Mouse (Mus musculus): ENCODE measurements around the gene Nudt14. TPM values are rescaled to one million over a fixed set of nuclear protein-coding genes. Genes with fewer than 3 reads are reported as not detected.

Gene Nudt14
- polyA plus RNA-seq, 2 experiments: 6.3 to 16.9 TPM

DNA sequence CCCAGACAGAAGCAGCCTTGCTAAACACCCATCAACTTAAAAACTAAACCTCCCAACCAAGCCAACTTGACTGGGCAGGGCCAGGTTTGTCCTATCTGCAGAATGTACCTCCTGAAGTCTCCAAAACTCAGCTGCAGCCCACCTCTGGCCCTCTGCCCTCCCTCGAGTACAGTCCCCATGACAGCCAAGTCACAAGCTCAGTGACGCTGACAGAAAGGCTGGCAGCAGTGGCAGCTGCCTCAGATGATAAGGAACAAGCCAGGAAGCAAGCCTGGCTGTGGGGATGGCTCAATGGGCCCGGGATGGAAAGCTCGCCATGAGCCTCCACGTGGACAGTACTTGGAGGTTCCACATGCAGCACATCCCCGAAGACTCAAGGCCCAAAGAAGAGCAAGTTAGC, 27.7 kb upstream of the Nudt14 start:
- Histone ChIP-seq H3K27me3 (ENCODE audit: control insufficient read depth, insufficient read depth, low read length) (no peaks in the 10 kb centered on the region), H3K9ac (replicated peaks) (no peak overlapping the region; the same call in 1 of the 2 replicates), H3K4me3 (ENCODE audit: insufficient read depth in 1 of 2, low read depth in 2 of 2, low read length in 2 of 2) (no peak overlapping the region), H3K4me1 (replicated peaks; ENCODE audit: control insufficient read depth in 2 of 2, insufficient read depth in 2 of 2, low read length in 1 of 2) (no peaks in the 10 kb centered on the region), H3K36me3 (replicated peaks; ENCODE audit: control insufficient read depth, insufficient read depth, low read depth) (peaks cover 58% of the 10 kb centered on the region), H3K9me3 (ENCODE audit: control insufficient read depth, low read length) (no peaks in the 10 kb centered on the region), H3K27ac (no peak overlapping the region), H3K4me2 (ENCODE audit: low read depth) (no peak overlapping the region)
- 52% methylated on average over 6 of the region's 6 CpGs for WGBS (ENCODE audit: insufficient replicate concordance)
- DNase-seq (ENCODE audit: low read depth in 3 of 3, low spot score in 3 of 3): no peak
- no peak for ATAC-seq (ENCODE audit: insufficient read depth)
- no peak for TF ChIP-seq CTCF (IDR thresholded peaks at IDR 0.05; ENCODE audit: low read depth)
- no peak for TF ChIP-seq EP300 (IDR thresholded peaks at IDR 0.05; ENCODE audit: low read depth)

DNA sequence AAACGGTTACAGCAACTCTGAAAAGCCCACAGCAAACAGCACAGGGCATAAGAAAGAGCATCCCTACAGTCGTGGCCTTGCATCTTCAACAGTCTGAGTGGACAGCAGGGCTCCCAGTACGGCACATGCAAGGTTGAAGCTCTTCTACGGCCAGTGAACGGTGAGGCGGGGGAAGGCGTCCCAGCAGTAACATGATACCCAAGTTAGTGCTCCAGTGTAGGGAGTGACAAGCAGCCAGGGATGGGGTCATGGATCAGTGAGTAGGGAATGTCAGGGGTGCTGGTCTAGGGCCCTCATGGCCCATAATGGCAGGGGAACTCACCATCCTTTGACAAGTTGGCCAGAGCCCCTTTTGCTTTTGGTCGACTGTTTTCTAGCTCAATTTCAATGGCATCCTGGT, 27.0 kb upstream of the Nudt14 start:
- WGBS (ENCODE audit: insufficient replicate concordance): 75% methylated on average over 8 of the region's 8 CpGs
- Histone ChIP-seq H3K36me3 (replicated peaks; ENCODE audit: control insufficient read depth, insufficient read depth, low read depth) (peaks cover 58% of the 10 kb centered on the region), H3K4me3 (ENCODE audit: insufficient read depth in 1 of 2, low read depth in 2 of 2, low read length in 2 of 2) (no peak overlapping the region), H3K4me1 (replicated peaks; ENCODE audit: control insufficient read depth in 2 of 2, insufficient read depth in 2 of 2, low read length in 1 of 2) (no peaks in the 10 kb centered on the region), H3K27me3 (ENCODE audit: control insufficient read depth, insufficient read depth, low read length) (no peaks in the 10 kb centered on the region), H3K27ac (no peak overlapping the region), H3K9me3 (ENCODE audit: control insufficient read depth, low read length) (no peaks in the 10 kb centered on the region), H3K4me2 (ENCODE audit: low read depth) (no peak overlapping the region), H3K9ac (replicated peaks) (no peak overlapping the region)
- TF ChIP-seq EP300 (IDR thresholded peaks at IDR 0.05; ENCODE audit: low read depth) (no peak), CTCF (IDR thresholded peaks at IDR 0.05; ENCODE audit: low read depth) (no peak)
- no peak for ATAC-seq (ENCODE audit: insufficient read depth)
- no peak for DNase-seq (ENCODE audit: low read depth in 3 of 3, low spot score in 3 of 3)

DNA sequence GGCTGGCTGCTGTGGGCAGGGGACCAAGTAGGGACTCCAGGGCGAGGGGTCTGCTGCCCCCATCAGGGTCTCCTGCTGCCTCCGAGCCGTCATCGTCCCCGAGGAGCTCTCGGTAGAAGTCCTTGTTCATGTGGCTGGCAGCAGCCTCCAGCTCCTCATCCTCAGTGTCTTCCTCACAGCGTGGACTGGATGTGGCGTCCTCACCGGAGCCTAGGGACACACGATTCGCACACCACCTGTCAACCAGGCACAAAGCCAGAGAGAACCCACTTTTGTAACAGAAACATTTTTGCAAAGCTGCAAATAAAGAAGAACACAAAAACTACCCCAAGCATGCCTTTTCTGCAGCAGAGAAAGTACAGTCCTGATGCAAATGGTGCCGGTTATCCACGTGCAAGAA, 23.9 kb upstream of the Nudt14 start:
- H3K4me2 ChIP-seq (ENCODE audit: low read depth): no peak overlapping the region
- DNase-seq (ENCODE audit: low read depth in 3 of 3, low spot score in 3 of 3) (no peak), ATAC-seq (ENCODE audit: insufficient read depth) (no peak)
- H3K27ac ChIP-seq: no peak overlapping the region
- WGBS (ENCODE audit: insufficient replicate concordance): 89% methylated on average over 13 of the region's 13 CpGs
- H3K36me3 ChIP-seq (replicated peaks; ENCODE audit: control insufficient read depth, insufficient read depth, low read depth): peaks cover 71% of the 10 kb centered on the region
- H3K27me3 ChIP-seq (ENCODE audit: control insufficient read depth, insufficient read depth, low read length): no peaks in the 10 kb centered on the region
- no peak overlapping the region for H3K4me3 ChIP-seq (ENCODE audit: insufficient read depth in 1 of 2, low read depth in 2 of 2, low read length in 2 of 2)
- H3K9me3 ChIP-seq (ENCODE audit: control insufficient read depth, low read length): no peaks in the 10 kb centered on the region
- H3K4me1 ChIP-seq (replicated peaks; ENCODE audit: control insufficient read depth in 2 of 2, insufficient read depth in 2 of 2, low read length in 1 of 2): no peaks in the 10 kb centered on the region
- TF ChIP-seq EP300 (IDR thresholded peaks at IDR 0.05; ENCODE audit: low read depth) (no peak), CTCF (IDR thresholded peaks at IDR 0.05; ENCODE audit: low read depth) (no peak)
- no peak overlapping the region for H3K9ac ChIP-seq (replicated peaks)

DNA sequence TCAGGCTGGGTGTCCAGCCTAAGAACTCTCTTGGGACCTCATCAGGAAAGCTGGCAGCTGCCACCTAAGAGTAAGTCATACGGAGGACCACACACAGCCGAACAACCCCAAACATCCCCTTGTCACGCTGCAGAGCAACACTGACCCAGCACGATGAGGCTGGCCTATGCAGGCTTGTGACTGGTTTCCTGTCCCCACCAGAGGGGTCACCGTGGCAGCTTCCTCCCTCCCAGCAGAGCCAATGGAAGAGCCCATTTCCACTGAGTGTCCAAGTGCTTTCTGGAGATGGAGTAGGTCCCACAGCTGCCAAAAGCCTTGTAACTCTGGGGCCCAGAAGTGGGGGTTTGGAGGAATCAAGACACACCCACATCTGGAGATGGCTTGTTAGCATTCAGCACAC, 19.9 kb upstream of the Nudt14 start:
- ATAC-seq (ENCODE audit: insufficient read depth) (no peak), DNase-seq (ENCODE audit: low read depth in 3 of 3, low spot score in 3 of 3) (no peak)
- Histone ChIP-seq H3K4me1 (replicated peaks; ENCODE audit: control insufficient read depth in 2 of 2, insufficient read depth in 2 of 2, low read length in 1 of 2) (no peaks in the 10 kb centered on the region), H3K4me2 (ENCODE audit: low read depth) (no peak overlapping the region), H3K9ac (replicated peaks) (no peak overlapping the region), H3K9me3 (ENCODE audit: control insufficient read depth, low read length) (no peaks in the 10 kb centered on the region), H3K4me3 (ENCODE audit: insufficient read depth in 1 of 2, low read depth in 2 of 2, low read length in 2 of 2) (no peak overlapping the region), H3K27me3 (ENCODE audit: control insufficient read depth, insufficient read depth, low read length) (no peaks in the 10 kb centered on the region), H3K36me3 (replicated peaks; ENCODE audit: control insufficient read depth, insufficient read depth, low read depth) (peaks cover 51% of the 10 kb centered on the region), H3K27ac (no peak overlapping the region)
- WGBS (ENCODE audit: insufficient replicate concordance): 75% methylated on average over 5 of the region's 5 CpGs
- TF ChIP-seq EP300 (IDR thresholded peaks at IDR 0.05; ENCODE audit: low read depth) (no peak), CTCF (IDR thresholded peaks at IDR 0.05; ENCODE audit: low read depth) (no peak)

- TF ChIP-seq EP300 (IDR thresholded peaks at IDR 0.05; ENCODE audit: low read depth) (no peak), CTCF (IDR thresholded peaks at IDR 0.05; ENCODE audit: low read depth) (no peak)
- ATAC-seq (ENCODE audit: insufficient read depth): no peak
- WGBS (ENCODE audit: insufficient replicate concordance): 87% methylated on average over 7 of the region's 7 CpGs
- no peak overlapping the region for H3K27ac ChIP-seq
- peaks cover 47% of the 10 kb centered on the region for H3K36me3 ChIP-seq (replicated peaks; ENCODE audit: control insufficient read depth, insufficient read depth, low read depth)
- no peaks in the 10 kb centered on the region for H3K4me1 ChIP-seq (replicated peaks; ENCODE audit: control insufficient read depth in 2 of 2, insufficient read depth in 2 of 2, low read length in 1 of 2)
- no peaks in the 10 kb centered on the region for H3K9me3 ChIP-seq (ENCODE audit: control insufficient read depth, low read length)
- no peaks in the 10 kb centered on the region for H3K27me3 ChIP-seq (ENCODE audit: control insufficient read depth, insufficient read depth, low read length)
- DNase-seq (ENCODE audit: low read depth in 3 of 3, low spot score in 3 of 3): no peak
- H3K9ac ChIP-seq (replicated peaks): no peak overlapping the region
- H3K4me2 ChIP-seq (ENCODE audit: low read depth): no peak overlapping the region
- no peak overlapping the region for H3K4me3 ChIP-seq (ENCODE audit: insufficient read depth in 1 of 2, low read depth in 2 of 2, low read length in 2 of 2)
Observed at GRCm38 (mm10) chr12:112961428-112961827, 19.5 kb upstream of the Nudt14 start.
